Mouse (Mus musculus): ENCODE measurements at regions not wholly inside any gene's neighbourhood (a gene's known extent, or its start where the extent isn't known, plus 50 kb on each side); places are given as distances from the start of the nearest gene placed in this dataset.

DNA sequence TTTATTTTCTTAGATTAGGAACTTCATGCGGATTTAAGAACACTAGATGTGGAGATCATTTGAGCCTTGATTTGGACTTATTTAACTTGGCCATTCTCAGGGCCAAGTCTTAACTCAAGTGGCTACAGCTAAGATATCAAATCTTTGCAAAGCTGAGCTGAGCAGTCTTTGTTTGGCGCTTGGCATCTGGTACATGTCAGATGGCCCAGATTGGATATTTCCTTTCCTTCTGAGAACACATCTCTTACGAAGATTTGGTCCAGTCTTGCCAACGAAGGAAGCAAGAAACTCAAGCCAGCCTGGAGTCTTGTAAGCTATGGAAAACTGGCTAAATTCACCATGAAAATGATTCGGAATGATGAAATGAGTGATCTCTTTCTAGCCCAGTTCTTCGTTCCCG, 59.1 kb upstream of the Cdc42ep3 start:
- no peaks in the 10 kb centered on the region for H3K27me3 ChIP-seq (ENCODE audit: control insufficient read depth, insufficient read depth, low read length)
- no peak overlapping the region for H3K4me2 ChIP-seq (replicated peaks; ENCODE audit: low read depth, low read length)
- no peak overlapping the region for H3K4me3 ChIP-seq (ENCODE audit: low read length)
- ATAC-seq (ENCODE audit: low FRiP score, low TSS enrichment) = no peak
- no peak overlapping the region for H3K27ac ChIP-seq (ENCODE audit: low read depth, low read length)
- no peaks in the 10 kb centered on the region for H3K9me3 ChIP-seq (ENCODE audit: control insufficient read depth, low read length)
- H3K4me1 ChIP-seq (ENCODE audit: control insufficient read depth, insufficient read depth, low read length) = no peaks in the 10 kb centered on the region
- 90% methylated on average over 7 of the region's 7 CpGs for WGBS
- H3K36me3 ChIP-seq (ENCODE audit: control insufficient read depth, insufficient read depth, low read length) = no peaks in the 10 kb centered on the region
- H3K9ac ChIP-seq (ENCODE audit: low read depth, low read length) = no peak overlapping the region

DNA sequence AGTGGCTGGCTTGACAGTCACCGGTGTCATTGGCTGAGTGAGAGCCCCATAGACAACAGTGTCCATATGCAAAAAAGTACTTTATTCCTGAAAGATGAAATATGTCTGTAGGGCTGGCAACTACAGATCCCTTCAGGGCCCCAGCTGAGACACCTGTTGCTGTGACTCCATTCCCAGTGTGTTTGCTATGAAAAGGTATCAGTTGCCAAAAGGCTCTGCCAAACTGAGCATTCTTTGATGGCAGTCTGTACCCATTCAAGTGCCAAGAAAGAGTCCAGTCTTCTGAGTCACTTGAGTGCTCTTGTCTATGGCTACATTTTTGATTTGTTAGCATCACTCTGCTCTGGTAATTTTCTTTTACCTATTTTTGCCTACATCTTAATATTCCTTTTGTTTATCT, 63.1 kb upstream of the Cdc42ep3 start:
- Histone ChIP-seq H3K9ac (ENCODE audit: low read depth, low read length) (no peak overlapping the region), H3K4me3 (ENCODE audit: low read length) (no peak overlapping the region), H3K9me3 (ENCODE audit: control insufficient read depth, low read length) (no peaks in the 10 kb centered on the region), H3K27ac (ENCODE audit: low read depth, low read length) (no peak overlapping the region), H3K4me2 (replicated peaks; ENCODE audit: low read depth, low read length) (no peak overlapping the region), H3K36me3 (ENCODE audit: control insufficient read depth, insufficient read depth, low read length) (no peaks in the 10 kb centered on the region), H3K27me3 (ENCODE audit: control insufficient read depth, insufficient read depth, low read length) (no peaks in the 10 kb centered on the region), H3K4me1 (ENCODE audit: control insufficient read depth, insufficient read depth, low read length) (no peaks in the 10 kb centered on the region)
- WGBS = 100% methylated on average over 1 of the region's 1 CpGs
- ATAC-seq (ENCODE audit: low FRiP score, low TSS enrichment) = no peak

DNA sequence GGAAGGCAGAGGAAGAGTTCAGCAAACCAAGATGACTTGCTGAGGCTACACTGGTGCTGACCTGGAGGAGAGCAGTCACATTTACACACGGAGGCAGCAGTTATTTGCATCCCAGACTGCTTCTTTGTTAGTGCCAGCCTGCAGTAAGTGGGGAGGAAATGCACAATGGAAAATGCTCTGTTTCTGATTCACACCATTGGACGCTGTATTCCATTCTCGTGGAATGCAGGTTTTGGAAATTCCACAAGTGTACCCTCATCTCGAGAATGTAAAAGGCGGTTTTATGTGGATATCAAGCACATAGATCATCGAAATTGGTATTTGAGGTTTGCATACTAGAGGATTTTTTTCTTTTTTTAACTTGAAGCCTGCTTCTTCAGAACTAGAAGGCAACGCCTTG, 66.7 kb upstream of the Cdc42ep3 start:
- no peaks in the 10 kb centered on the region for H3K36me3 ChIP-seq (ENCODE audit: control insufficient read depth, insufficient read depth, low read length)
- H3K27ac ChIP-seq (ENCODE audit: low read depth, low read length) = no peak overlapping the region
- ATAC-seq (ENCODE audit: low FRiP score, low TSS enrichment) = no peak
- H3K4me1 ChIP-seq (ENCODE audit: control insufficient read depth, insufficient read depth, low read length) = no peaks in the 10 kb centered on the region
- H3K9ac ChIP-seq (ENCODE audit: low read depth, low read length) = no peak overlapping the region
- H3K4me3 ChIP-seq (ENCODE audit: low read length) = no peak overlapping the region
- H3K4me2 ChIP-seq (replicated peaks; ENCODE audit: low read depth, low read length) = no peak overlapping the region
- peaks cover 3% of the 10 kb centered on the region; the same call in 1 of the 2 replicates for H3K9me3 ChIP-seq (ENCODE audit: control insufficient read depth, low read length)
- H3K27me3 ChIP-seq (ENCODE audit: control insufficient read depth, insufficient read depth, low read length) = no peaks in the 10 kb centered on the region
- whole genome bisulfite sequencing = 77% methylated on average over 7 of the region's 7 CpGs

DNA sequence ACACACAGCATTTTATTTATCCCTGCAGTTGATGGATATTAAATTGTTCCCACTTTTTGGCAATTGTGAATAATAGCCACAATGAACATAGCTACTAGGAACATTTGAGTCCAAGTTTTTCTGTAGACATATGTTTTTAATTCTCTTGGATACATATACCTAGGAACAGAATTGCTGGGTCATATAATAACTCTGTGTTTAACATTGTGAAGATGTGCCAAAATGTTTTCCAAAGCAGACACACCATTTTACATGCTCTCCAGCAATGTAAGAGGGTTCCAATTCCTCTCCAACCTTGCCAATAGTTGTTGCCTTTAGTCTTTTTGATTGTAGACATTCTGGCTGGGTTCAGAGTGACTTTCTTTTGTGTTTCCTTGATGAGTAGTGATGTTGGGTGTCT, 84.3 kb upstream of the Cdc42ep3 start:
- no peaks in the 10 kb centered on the region for H3K27me3 ChIP-seq (ENCODE audit: control insufficient read depth, insufficient read depth, low read length)
- H3K27ac ChIP-seq (ENCODE audit: low read depth, low read length) = no peak overlapping the region
- no peaks in the 10 kb centered on the region for H3K9me3 ChIP-seq (ENCODE audit: control insufficient read depth, low read length)
- no peak overlapping the region for H3K4me2 ChIP-seq (replicated peaks; ENCODE audit: low read depth, low read length)
- H3K9ac ChIP-seq (ENCODE audit: low read depth, low read length) = no peak overlapping the region
- H3K4me3 ChIP-seq (ENCODE audit: low read length) = no peak overlapping the region
- H3K4me1 ChIP-seq (ENCODE audit: control insufficient read depth, insufficient read depth, low read length) = no peaks in the 10 kb centered on the region
- H3K36me3 ChIP-seq (ENCODE audit: control insufficient read depth, insufficient read depth, low read length) = no peaks in the 10 kb centered on the region
- ATAC-seq (ENCODE audit: low FRiP score, low TSS enrichment) = no peak

DNA sequence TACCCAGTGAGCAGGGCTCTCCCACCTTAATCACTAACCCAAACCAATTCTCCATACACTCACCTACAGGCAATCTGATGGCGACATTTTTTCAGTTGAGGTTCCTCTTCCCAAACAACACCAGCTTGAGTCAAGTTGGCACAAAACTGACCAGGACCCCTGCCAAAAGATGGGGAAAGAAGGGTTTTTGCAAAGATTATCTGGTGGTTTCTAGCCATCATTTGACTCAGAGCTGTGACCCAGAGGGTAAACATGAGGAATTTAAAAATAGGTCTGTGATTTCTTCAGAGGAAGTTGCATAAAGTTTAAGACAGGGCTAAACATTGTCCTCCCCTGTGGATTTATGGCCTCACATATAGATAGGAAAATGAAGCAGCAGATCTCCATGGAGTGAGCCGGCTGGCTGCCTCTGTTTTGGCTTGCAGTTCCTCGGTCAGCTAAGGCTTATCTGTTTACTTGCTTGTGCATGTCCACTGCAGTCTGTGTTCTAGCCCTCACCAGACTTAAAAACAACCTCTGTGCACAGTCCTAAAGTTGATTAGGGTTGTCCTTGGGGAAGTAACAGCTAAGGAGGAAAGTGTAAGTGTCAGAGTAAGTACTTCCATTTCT, 87.7 kb upstream of the Cdc42ep3 start:
- no peak overlapping the region for H3K9ac ChIP-seq (ENCODE audit: low read depth, low read length)
- H3K4me3 ChIP-seq (ENCODE audit: low read length) = no peak overlapping the region
- WGBS = 65% methylated on average over 3 of the region's 3 CpGs
- no peak overlapping the region for H3K4me2 ChIP-seq (replicated peaks; ENCODE audit: low read depth, low read length)
- H3K36me3 ChIP-seq (ENCODE audit: control insufficient read depth, insufficient read depth, low read length) = no peaks in the 10 kb centered on the region
- no peaks in the 10 kb centered on the region for H3K9me3 ChIP-seq (ENCODE audit: control insufficient read depth, low read length)
- no peak overlapping the region for H3K27ac ChIP-seq (ENCODE audit: low read depth, low read length)
- no peak for ATAC-seq (ENCODE audit: low FRiP score, low TSS enrichment)
- no peaks in the 10 kb centered on the region; the same call in 1 of the 2 replicates for H3K4me1 ChIP-seq (ENCODE audit: control insufficient read depth, insufficient read depth, low read length)
- H3K27me3 ChIP-seq (ENCODE audit: control insufficient read depth, insufficient read depth, low read length) = no peaks in the 10 kb centered on the region

DNA sequence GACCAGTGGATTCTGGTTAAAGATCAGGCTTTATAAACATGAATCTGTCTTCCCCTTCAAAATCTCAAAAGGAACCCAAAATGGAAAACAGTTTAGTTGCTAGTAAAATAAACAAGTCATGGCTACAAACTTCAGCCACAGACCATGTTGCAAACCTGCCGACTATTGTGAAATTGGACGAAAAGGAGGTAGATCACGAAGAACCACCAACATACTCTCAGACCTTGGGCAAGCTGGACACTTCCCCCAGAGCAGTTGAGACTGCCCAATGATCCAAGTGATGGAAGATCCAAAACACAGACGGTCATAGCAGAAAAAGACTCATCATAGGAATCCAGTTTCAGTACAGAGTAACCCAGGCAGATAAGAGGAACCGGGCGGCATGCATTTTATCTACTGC, 92.3 kb upstream of the Cdc42ep3 start:
- Histone ChIP-seq H3K4me3 (ENCODE audit: low read length) (no peak overlapping the region), H3K4me2 (replicated peaks; ENCODE audit: low read depth, low read length) (no peak overlapping the region), H3K27ac (ENCODE audit: low read depth, low read length) (no peak overlapping the region), H3K9ac (ENCODE audit: low read depth, low read length) (no peak overlapping the region), H3K4me1 (ENCODE audit: control insufficient read depth, insufficient read depth, low read length) (no peaks in the 10 kb centered on the region; the same call in 1 of the 2 replicates), H3K27me3 (ENCODE audit: control insufficient read depth, insufficient read depth, low read length) (no peaks in the 10 kb centered on the region), H3K36me3 (ENCODE audit: control insufficient read depth, insufficient read depth, low read length) (no peaks in the 10 kb centered on the region), H3K9me3 (ENCODE audit: control insufficient read depth, low read length) (no peaks in the 10 kb centered on the region)
- no peak for ATAC-seq (ENCODE audit: low FRiP score, low TSS enrichment)
- 81% methylated on average over 6 of the region's 6 CpGs for WGBS

DNA sequence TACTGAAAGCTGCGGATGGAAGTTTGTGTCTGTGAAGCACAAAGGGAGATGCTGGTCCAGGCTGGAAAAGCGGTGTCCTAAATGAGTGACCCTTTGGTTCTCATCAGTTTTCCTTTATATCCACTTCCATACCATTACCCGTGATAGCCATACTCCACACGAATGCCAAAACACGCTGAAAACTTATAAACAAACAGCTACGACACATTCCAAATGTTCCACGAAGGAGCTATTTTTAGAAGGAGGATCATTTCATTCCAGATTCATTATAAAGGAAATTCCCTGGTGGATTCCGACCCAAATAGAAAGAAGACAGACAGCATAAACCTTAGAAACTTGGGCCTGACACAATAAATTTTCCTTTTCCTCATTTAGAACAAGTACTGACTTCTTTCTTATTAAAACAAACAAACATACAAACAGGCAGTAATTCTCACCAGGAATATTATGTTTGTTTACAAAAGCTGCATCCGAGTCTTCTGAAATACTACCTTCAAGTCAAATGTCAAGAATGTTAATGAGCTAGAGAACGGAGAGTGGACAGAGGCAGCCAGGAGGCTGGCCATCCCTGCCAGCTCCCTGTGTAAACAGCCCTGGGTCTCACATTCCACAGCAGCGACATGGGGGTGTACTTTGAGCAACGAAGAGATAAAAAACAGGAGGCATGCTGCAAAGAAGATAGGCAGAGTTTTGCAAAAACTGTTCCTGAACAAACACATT, 96.4 kb upstream of the Cdc42ep3 start:
- ATAC-seq (ENCODE audit: low FRiP score, low TSS enrichment) = peak; percentile 83; the same call in 1 of the 2 replicates
- no peak overlapping the region for H3K4me3 ChIP-seq (ENCODE audit: low read length)
- H3K9ac ChIP-seq (ENCODE audit: low read depth, low read length) = no peak overlapping the region
- no peaks in the 10 kb centered on the region for H3K9me3 ChIP-seq (ENCODE audit: control insufficient read depth, low read length)
- H3K36me3 ChIP-seq (ENCODE audit: control insufficient read depth, insufficient read depth, low read length) = no peaks in the 10 kb centered on the region
- 23% methylated on average over 12 of the region's 12 CpGs for WGBS
- H3K4me1 ChIP-seq (ENCODE audit: control insufficient read depth, insufficient read depth, low read length) = peaks cover 5% of the 10 kb centered on the region; the same call in 1 of the 2 replicates
- H3K27ac ChIP-seq (ENCODE audit: low read depth, low read length) = no peak overlapping the region; the same call in 1 of the 2 replicates
- no peak overlapping the region for H3K4me2 ChIP-seq (replicated peaks; ENCODE audit: low read depth, low read length)
- H3K27me3 ChIP-seq (ENCODE audit: control insufficient read depth, insufficient read depth, low read length) = no peaks in the 10 kb centered on the region

DNA sequence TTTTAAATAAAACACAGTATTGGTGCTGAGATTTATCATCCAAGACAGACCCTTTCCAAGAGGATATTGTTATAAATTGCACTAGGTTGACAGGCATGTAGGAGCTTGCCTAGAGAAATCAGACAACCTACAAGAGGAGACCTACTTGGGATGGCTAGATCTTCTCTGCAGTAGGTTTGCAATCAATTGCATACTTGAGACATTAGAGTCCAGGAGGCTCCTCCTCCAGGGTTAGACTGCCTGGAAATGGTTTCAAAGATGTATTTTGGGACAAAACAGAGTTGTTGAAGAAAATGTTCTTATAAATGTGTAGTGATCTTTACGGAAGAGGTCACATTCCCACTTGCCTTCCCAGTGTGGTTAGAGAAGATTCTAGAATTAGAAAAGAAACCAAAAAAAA, 98.9 kb upstream of the Cdc42ep3 start:
- Histone ChIP-seq H3K27ac (ENCODE audit: low read depth, low read length) (no peak overlapping the region), H3K4me2 (replicated peaks; ENCODE audit: low read depth, low read length) (no peak overlapping the region), H3K36me3 (ENCODE audit: control insufficient read depth, insufficient read depth, low read length) (no peaks in the 10 kb centered on the region), H3K27me3 (ENCODE audit: control insufficient read depth, insufficient read depth, low read length) (no peaks in the 10 kb centered on the region), H3K9ac (ENCODE audit: low read depth, low read length) (no peak overlapping the region), H3K4me3 (ENCODE audit: low read length) (no peak overlapping the region), H3K9me3 (ENCODE audit: control insufficient read depth, low read length) (no peaks in the 10 kb centered on the region), H3K4me1 (ENCODE audit: control insufficient read depth, insufficient read depth, low read length) (peaks cover 5% of the 10 kb centered on the region; the same call in 1 of the 2 replicates)
- ATAC-seq (ENCODE audit: low FRiP score, low TSS enrichment) = no peak
- WGBS = 89% methylated on average over 1 of the region's 1 CpGs

DNA sequence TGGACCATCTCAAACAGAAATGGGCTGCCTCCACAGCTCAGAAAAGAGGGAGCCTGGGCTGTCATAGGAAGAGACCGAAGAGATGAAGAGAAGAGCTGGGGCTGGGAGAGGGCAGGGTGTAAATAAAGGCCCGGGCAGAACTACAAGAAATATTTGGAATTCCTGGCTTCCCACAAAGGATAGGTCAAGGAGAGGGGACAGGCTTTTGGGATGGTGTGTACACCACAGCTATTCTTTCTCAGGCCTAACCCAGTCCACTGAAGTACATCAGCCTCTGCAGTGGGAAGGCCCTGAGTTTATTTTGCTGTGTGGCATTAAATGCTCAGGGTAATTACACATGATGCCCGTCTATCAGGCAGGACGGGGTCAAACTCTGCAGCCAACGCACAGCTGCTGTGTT, 99.6 kb upstream of the Cdc42ep3 start:
- H3K4me3 ChIP-seq (ENCODE audit: low read length) = no peak overlapping the region
- peak; percentile 19; the same call in 1 of the 2 replicates for ATAC-seq (ENCODE audit: low FRiP score, low TSS enrichment)
- H3K4me1 ChIP-seq (ENCODE audit: control insufficient read depth, insufficient read depth, low read length) = peaks cover 5% of the 10 kb centered on the region; the same call in 1 of the 2 replicates
- no peak overlapping the region; the same call in 1 of the 2 replicates for H3K27ac ChIP-seq (ENCODE audit: low read depth, low read length)
- H3K4me2 ChIP-seq (replicated peaks; ENCODE audit: low read depth, low read length) = no peak overlapping the region
- no peaks in the 10 kb centered on the region for H3K36me3 ChIP-seq (ENCODE audit: control insufficient read depth, insufficient read depth, low read length)
- H3K27me3 ChIP-seq (ENCODE audit: control insufficient read depth, insufficient read depth, low read length) = no peaks in the 10 kb centered on the region
- WGBS = 38% methylated on average over 5 of the region's 5 CpGs
- no peaks in the 10 kb centered on the region for H3K9me3 ChIP-seq (ENCODE audit: control insufficient read depth, low read length)
- H3K9ac ChIP-seq (ENCODE audit: low read depth, low read length) = no peak overlapping the region
